Mouse (Mus musculus) thymus, postnatal 25 days (tissue): ENCODE measurements around the gene Fam129c.

Experiments used
- DNase-seq: peaks from one replicate; pipeline ENCODE4 v3.0.0; 2022

Fam129c gene

GRCm38 (mm10) chr8:71612141-71612540 is 14.7 kb downstream of the Fam129c start:
- no peak for DNase-seq

- no peak for DNase-seq
These were observed 16.0 kb downstream of the Fam129c start for GRCm38 (mm10) chr8:71613418-71613817.

GRCm38 (mm10) chr8:71619786-71620185 is 22.3 kb downstream of the Fam129c start:
- no peak for DNase-seq

- DNase-seq: no peak
These were observed 27.6 kb downstream of the Fam129c start for GRCm38 (mm10) chr8:71625088-71625487.

GRCm38 (mm10) chr8:71626753-71627152 is 29.3 kb downstream of the Fam129c start:
- no peak for DNase-seq

GRCm38 (mm10) chr8:71627265-71628099 is 30.0 kb downstream of the Fam129c start:
- peak; percentile 12 for DNase-seq

GRCm38 (mm10) chr8:71628396-71629095 is 31.1 kb downstream of the Fam129c start:
- no peak for DNase-seq

GRCm38 (mm10) chr8:71629096-71629697 is 31.7 kb downstream of the Fam129c start:
- DNase-seq: peak; percentile 96

- DNase-seq: peak; percentile 48
These were observed 32.3 kb downstream of the Fam129c start for GRCm38 (mm10) chr8:71629781-71630212.

- no peak for DNase-seq
These were observed 33.3 kb downstream of the Fam129c start for GRCm38 (mm10) chr8:71630761-71631160.

- no peak for DNase-seq
These were observed 34.4 kb downstream of the Fam129c start for GRCm38 (mm10) chr8:71631897-71632296.

GRCm38 (mm10) chr8:71633164-71633563 is 35.7 kb downstream of the Fam129c start:
- DNase-seq: peak; percentile 89

- peak; percentile 81 for DNase-seq
These were observed 36.7 kb downstream of the Fam129c start for GRCm38 (mm10) chr8:71633981-71634667.

- DNase-seq: no peak
These were observed 40.0 kb downstream of the Fam129c start for GRCm38 (mm10) chr8:71637149-71638095.

GRCm38 (mm10) chr8:71638321-71638720 is 40.9 kb downstream of the Fam129c start:
- no peak for DNase-seq

- no peak for DNase-seq
These were observed 41.9 kb downstream of the Fam129c start for GRCm38 (mm10) chr8:71639318-71639717.

- DNase-seq: no peak
These were observed 48.1 kb downstream of the Fam129c start for GRCm38 (mm10) chr8:71645510-71645909.

GRCm38 (mm10) chr8:71654600-71654999 is 57.2 kb downstream of the Fam129c start:
- DNase-seq: no peak
